Comparison of ENCODE assay signal across 25 mouse cellular contexts in the genomic region with DNA sequence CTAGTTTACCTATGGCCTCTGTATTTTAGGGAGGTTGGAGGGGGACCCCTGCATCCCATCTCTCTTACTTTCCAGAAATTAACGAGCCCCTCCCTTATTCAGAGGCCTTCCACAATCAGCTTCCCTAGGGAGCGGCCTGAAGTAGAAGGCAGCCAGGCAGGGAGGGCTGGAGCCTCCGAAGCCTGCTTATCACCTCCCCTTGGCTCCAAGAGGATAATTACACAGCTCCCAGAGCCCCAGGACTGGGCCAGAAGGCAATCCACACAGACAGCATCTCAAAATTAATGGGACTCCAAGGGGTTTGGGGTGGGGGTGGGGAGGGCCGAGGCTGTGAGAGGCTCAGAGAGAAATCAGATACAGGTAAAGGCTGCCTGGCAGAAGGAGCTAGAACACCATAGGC. TPM values are rescaled to one million over a fixed set of nuclear protein-coding genes. Genes with fewer than 3 reads are reported as not detected.
DNase-seq lines count a peak whose midpoint lies in the region; ATAC-seq lines count a peak whose summit lies in the region.
"Had no signal": no experiment of that assay in that cellular context is flagged by ENCODE, and none has a peak within 500 bp of the region (broad histone marks: within the 10 kb centered on the region; RNA-seq: fewer than 3 reads in every experiment).

No protein-coding gene starts in this region.

- peak; percentile 39 for DNase-seq in hindbrain, embryonic 11.5 days (ENCODE audit: low spot score)
- DNase-seq in hindbrain, embryonic 14.5 days (ENCODE audit: low spot score) = no peak
- DNase-seq in embryonic facial prominence, embryonic 10.5 days (ENCODE audit: low spot score) = no peak
- peak; percentile 29 for DNase-seq in mesoderm, embryonic 11.5 days (ENCODE audit: low read depth, low spot score)
- no peak for DNase-seq in layer of hippocampus, adult 11-12 months (ENCODE audit: low spot score)
- DNase-seq: adrenal gland, adult 2 months; B cell, adult 2 months; cerebellum, adult 2 months; thymus, postnatal 25 days had no signal

- no peak overlapping the region for H3K9ac ChIP-seq in hindbrain, embryonic 11.5 days (ENCODE audit: low read depth, low read length)
- no peak overlapping the region for H3K9ac ChIP-seq in hindbrain, embryonic 14.5 days
- no peak overlapping the region for H3K9ac ChIP-seq in neural tube, embryonic 14.5 days (replicated peaks; ENCODE audit: low read depth, low read length)
- H3K9ac ChIP-seq: intestine, embryonic 15.5 days; liver, embryonic 14.5 days had no signal

- no peaks in the 10 kb centered on the region for H3K36me3 ChIP-seq in hindbrain, embryonic 11.5 days (ENCODE audit: control insufficient read depth, insufficient read depth, low read length)
- no peaks in the 10 kb centered on the region for H3K36me3 ChIP-seq in hindbrain, embryonic 14.5 days (replicated peaks; ENCODE audit: control insufficient read depth, insufficient read depth)
- H3K36me3 ChIP-seq in embryonic facial prominence, embryonic 10.5 days (replicated peaks) = no peaks in the 10 kb centered on the region
- no peaks in the 10 kb centered on the region for H3K36me3 ChIP-seq in neural tube, embryonic 14.5 days (ENCODE audit: control insufficient read depth, insufficient read depth, low read length)
- H3K36me3 ChIP-seq: G1E; intestine, embryonic 15.5 days had no signal

- no peak overlapping the region for H3K4me2 ChIP-seq in hindbrain, embryonic 11.5 days (replicated peaks; ENCODE audit: low read depth, low read length)
- H3K4me2 ChIP-seq in hindbrain, embryonic 14.5 days (replicated peaks) = no peak overlapping the region
- no peak overlapping the region for H3K4me2 ChIP-seq in neural tube, embryonic 14.5 days (ENCODE audit: low read depth, low read length)
- H3K4me2 ChIP-seq: intestine, embryonic 15.5 days had no signal

- peak overlapping the region; percentile 67 for H3K27ac ChIP-seq in hindbrain, embryonic 11.5 days (ENCODE audit: low read depth, low read length)
- no peak overlapping the region for H3K27ac ChIP-seq in hindbrain, embryonic 14.5 days
- H3K27ac ChIP-seq in embryonic facial prominence, embryonic 10.5 days (replicated peaks) = peak overlapping the region; percentile 48
- H3K27ac ChIP-seq in neural tube, embryonic 14.5 days (ENCODE audit: low read depth, low read length) = no peak overlapping the region
- H3K27ac ChIP-seq: intestine, embryonic 15.5 days; kidney, postnatal 0 days; liver, embryonic 14.5 days had no signal

- H3K4me1 ChIP-seq in hindbrain, embryonic 11.5 days (replicated peaks; ENCODE audit: control insufficient read depth, insufficient read depth, low read length) = no peaks in the 10 kb centered on the region; the same call in 1 of the 2 replicates
- H3K4me1 ChIP-seq in hindbrain, embryonic 14.5 days (replicated peaks; ENCODE audit: control insufficient read depth, insufficient read depth, low read length) = 0 out of 2 replicates have a peak, but pooled peaks cover 7% of the 10 kb centered on the region
- H3K4me1 ChIP-seq in embryonic facial prominence, embryonic 10.5 days = peaks cover 23% of the 10 kb centered on the region
- H3K4me1 ChIP-seq in neural tube, embryonic 14.5 days (ENCODE audit: control insufficient read depth, insufficient read depth, low read length) = 0 out of 2 replicates have a peak, but pooled peaks cover 4% of the 10 kb centered on the region

- WGBS in hindbrain, embryonic 11.5 days = 17% methylated on average over 4 of the region's 4 CpGs
- WGBS in hindbrain, embryonic 14.5 days = 12% methylated on average over 4 of the region's 4 CpGs
- WGBS in embryonic facial prominence, embryonic 10.5 days = 22% methylated on average over 4 of the region's 4 CpGs
- WGBS in neural tube, embryonic 14.5 days = 14% methylated on average over 4 of the region's 4 CpGs

- ATAC-seq in hindbrain, embryonic 11.5 days (ENCODE audit: low FRiP score) = peak; percentile 61; the same call in 1 of the 2 replicates
- no peak; the same call in 1 of the 2 replicates for ATAC-seq in hindbrain, embryonic 14.5 days (ENCODE audit: low FRiP score)
- ATAC-seq in neural tube, embryonic 14.5 days (ENCODE audit: low read depth) = peak; percentile 14; the same call in 1 of the 2 replicates
- no peak for ATAC-seq in erythroid progenitor cell, adult 5-6 weeks (replicated peaks; ENCODE audit: low FRiP score, poor library complexity, severe bottlenecking)
- ATAC-seq: forebrain, embryonic 16.5 days; intestine, embryonic 15.5 days; lung, postnatal 0 days had no signal

- no peak overlapping the region for H3K4me3 ChIP-seq in hindbrain, embryonic 11.5 days (ENCODE audit: low read depth, low read length)
- no peak overlapping the region for H3K4me3 ChIP-seq in hindbrain, embryonic 14.5 days (replicated peaks; ENCODE audit: low read length)
- H3K4me3 ChIP-seq in embryonic facial prominence, embryonic 10.5 days = no peak overlapping the region
- no peak overlapping the region for H3K4me3 ChIP-seq in neural tube, embryonic 14.5 days (ENCODE audit: low read depth, low read length)
- H3K4me3 ChIP-seq: erythroblast, embryonic 14.5 days; intestine, embryonic 15.5 days; megakaryocyte, embryonic 14.5 days had no signal

- no peaks in the 10 kb centered on the region for H3K9me3 ChIP-seq in hindbrain, embryonic 11.5 days (ENCODE audit: control insufficient read depth, low read length)
- no peaks in the 10 kb centered on the region for H3K9me3 ChIP-seq in hindbrain, embryonic 14.5 days (ENCODE audit: control insufficient read depth, low read length)
- no peaks in the 10 kb centered on the region for H3K9me3 ChIP-seq in embryonic facial prominence, embryonic 10.5 days
- no peaks in the 10 kb centered on the region for H3K9me3 ChIP-seq in neural tube, embryonic 14.5 days (ENCODE audit: control insufficient read depth, low read length)
- H3K9me3 ChIP-seq: intestine, embryonic 15.5 days; megakaryocyte, embryonic 14.5 days had no signal

- H3K27me3 ChIP-seq in hindbrain, embryonic 11.5 days (ENCODE audit: control insufficient read depth, insufficient read depth, low read length) = no peaks in the 10 kb centered on the region; the same call in 1 of the 2 replicates
- H3K27me3 ChIP-seq in hindbrain, embryonic 14.5 days (ENCODE audit: control insufficient read depth, insufficient read depth, low read length) = no peaks in the 10 kb centered on the region
- H3K27me3 ChIP-seq in embryonic facial prominence, embryonic 10.5 days (replicated peaks; ENCODE audit: low read depth, poor library complexity, severe bottlenecking) = peaks cover 20% of the 10 kb centered on the region
- H3K27me3 ChIP-seq in neural tube, embryonic 14.5 days (ENCODE audit: control insufficient read depth, insufficient read depth, low read length) = no peaks in the 10 kb centered on the region
- H3K27me3 ChIP-seq: intestine, embryonic 15.5 days had no signal

RNA-seq across cellular contexts. Expression of gene Gjb5, which starts 7.9 kb away (rescaled TPM):
- 0.66 and 0.92 TPM in 2 replicates for polyA plus RNA-seq in hindbrain, embryonic 11.5 days (2014; fragmentation: Nextera tagmentation; extraction: Ambion mirVana)
- 0.12 and 0.21 TPM in 2 replicates for polyA plus RNA-seq in hindbrain, embryonic 14.5 days (2014; fragmentation: Nextera tagmentation; extraction: Ambion mirVana)
- 1.2 and 1.7 TPM in 2 replicates for polyA plus RNA-seq in embryonic facial prominence, embryonic 10.5 days (2016; fragmentation: Nextera tagmentation; extraction: Ambion mirVana)
- polyA plus RNA-seq in neural tube, embryonic 14.5 days (2014; fragmentation: Nextera tagmentation; extraction: Ambion mirVana) = 0.21 TPM in 1 of 2 replicates, not detected in the other
- total RNA-seq in erythroid progenitor cell, adult 5-6 weeks (2015; ENCODE audit: low replicate concordance) = not detected in 2 replicates
- not detected in 2 replicates for total RNA-seq in erythroid progenitor cell, adult 5-6 weeks (2017; ENCODE audit: low replicate concordance)
- total RNA-seq: gastrocnemius, adult 18-20 months; granulocyte monocyte progenitor cell, adult 5-6 weeks; layer of hippocampus, postnatal 10 days; left cerebral cortex, postnatal 25 days had no signal
- polyA plus RNA-seq: erythroblast, embryonic 14.5 days; G1E; spleen, adult 2 months had no signal

RNA-seq across cellular contexts. Expression of gene Gjb4, which starts 12.0 kb away (rescaled TPM):
- polyA plus RNA-seq in hindbrain, embryonic 11.5 days (2014; fragmentation: Nextera tagmentation; extraction: Ambion mirVana) = 0.24 and 0.39 TPM in 2 replicates
- 0.17 TPM in 1 of 2 replicates, not detected in the other for polyA plus RNA-seq in hindbrain, embryonic 14.5 days (2014; fragmentation: Nextera tagmentation; extraction: Ambion mirVana)
- not detected in 2 replicates for polyA plus RNA-seq in embryonic facial prominence, embryonic 10.5 days (2016; fragmentation: Nextera tagmentation; extraction: Ambion mirVana)
- polyA plus RNA-seq in neural tube, embryonic 14.5 days (2014; fragmentation: Nextera tagmentation; extraction: Ambion mirVana) = not detected in 2 replicates
- total RNA-seq in erythroid progenitor cell, adult 5-6 weeks (2015; ENCODE audit: low replicate concordance) = not detected in 2 replicates
- not detected in 2 replicates for total RNA-seq in erythroid progenitor cell, adult 5-6 weeks (2017; ENCODE audit: low replicate concordance)
- total RNA-seq: adrenal gland, adult 2 months; gastrocnemius, adult 18-20 months; granulocyte monocyte progenitor cell, adult 5-6 weeks; layer of hippocampus, postnatal 10 days; left cerebral cortex, postnatal 25 days had no signal
- polyA plus RNA-seq: erythroblast, embryonic 14.5 days; forebrain, embryonic 16.5 days; G1E; heart, postnatal 0 days; liver, embryonic 14.5 days; spleen, adult 2 months had no signal

RNA-seq across cellular contexts. Expression of gene Gjb3, which starts 35.2 kb away (rescaled TPM):
- 0.77 and 1.7 TPM in 2 replicates for polyA plus RNA-seq in hindbrain, embryonic 11.5 days (2014; fragmentation: Nextera tagmentation; extraction: Ambion mirVana)
- polyA plus RNA-seq in hindbrain, embryonic 14.5 days (2014; fragmentation: Nextera tagmentation; extraction: Ambion mirVana) = 0.17 TPM in 1 of 2 replicates, not detected in the other
- 8.0 and 8.2 TPM in 2 replicates for polyA plus RNA-seq in embryonic facial prominence, embryonic 10.5 days (2016; fragmentation: Nextera tagmentation; extraction: Ambion mirVana)
- polyA plus RNA-seq in neural tube, embryonic 14.5 days (2014; fragmentation: Nextera tagmentation; extraction: Ambion mirVana) = 0.20 TPM in 1 of 2 replicates, not detected in the other
- 0.84 TPM in 1 of 2 replicates, not detected in the other for total RNA-seq in erythroid progenitor cell, adult 5-6 weeks (2015; ENCODE audit: low replicate concordance)
- not detected in 2 replicates for total RNA-seq in erythroid progenitor cell, adult 5-6 weeks (2017; ENCODE audit: low replicate concordance)
- total RNA-seq: G1E; gastrocnemius, adult 18-20 months had no signal
- polyA plus RNA-seq: adrenal gland, adult 2 months; erythroblast, embryonic 14.5 days; forebrain, embryonic 16.5 days; G1E had no signal

RNA-seq across cellular contexts. Expression of gene Gja4, which starts 52.0 kb away (rescaled TPM):
- 13.5 and 14.0 TPM in 2 replicates for polyA plus RNA-seq in hindbrain, embryonic 11.5 days (2014; fragmentation: Nextera tagmentation; extraction: Ambion mirVana)
- 25.4 and 27.0 TPM in 2 replicates for polyA plus RNA-seq in hindbrain, embryonic 14.5 days (2014; fragmentation: Nextera tagmentation; extraction: Ambion mirVana)
- polyA plus RNA-seq in embryonic facial prominence, embryonic 10.5 days (2016; fragmentation: Nextera tagmentation; extraction: Ambion mirVana) = 10.8 and 12.5 TPM in 2 replicates
- polyA plus RNA-seq in neural tube, embryonic 14.5 days (2014; fragmentation: Nextera tagmentation; extraction: Ambion mirVana) = 19.6 and 20.9 TPM in 2 replicates
- total RNA-seq in erythroid progenitor cell, adult 5-6 weeks (2015; ENCODE audit: low replicate concordance) = not detected in 2 replicates
- not detected in 2 replicates for total RNA-seq in erythroid progenitor cell, adult 5-6 weeks (2017; ENCODE audit: low replicate concordance)
- total RNA-seq: granulocyte monocyte progenitor cell, adult 5-6 weeks had no signal
- polyA plus RNA-seq: erythroblast, embryonic 14.5 days; G1E had no signal

Comparison
In these comparisons a context has a peak if more than half of its experiments do, and no peak if none do; other contexts are left out.
1. ATAC-seq: peak in hindbrain, embryonic 11.5 days (single experiment) and neural tube, embryonic 14.5 days (single experiment); none in hindbrain, embryonic 14.5 days (single experiment) and erythroid progenitor cell, adult 5-6 weeks (single experiment).
2. DNase-seq: peak in hindbrain, embryonic 11.5 days (single experiment) and mesoderm, embryonic 11.5 days (single experiment); none in hindbrain, embryonic 14.5 days (single experiment), embryonic facial prominence, embryonic 10.5 days (single experiment) and layer of hippocampus, adult 11-12 months (single experiment).
3. H3K27ac ChIP-seq: peak in hindbrain, embryonic 11.5 days (single experiment) and embryonic facial prominence, embryonic 10.5 days (single experiment); none in hindbrain, embryonic 14.5 days (single experiment) and neural tube, embryonic 14.5 days (single experiment).